Mouse (Mus musculus) adrenal gland, postnatal 0 days (tissue): ENCODE data around the gene Olfr775. TPM values are rescaled to one million over a fixed set of nuclear protein-coding genes. Genes with fewer than 3 reads are reported as not detected.

ENCODE experiments used
- polyA plus RNA-seq: library from polyadenylated mRNA; unstranded; fragments of >200 nt; fragmentation: Nextera tagmentation; extraction: Ambion mirVana; gene quantifications from 2 replicates; pipeline ENCODE4 v1.2.1, GENCODE M21; 2015

The Olfr775 gene
- polyA plus RNA-seq = not detected in 2 replicates

DNA sequence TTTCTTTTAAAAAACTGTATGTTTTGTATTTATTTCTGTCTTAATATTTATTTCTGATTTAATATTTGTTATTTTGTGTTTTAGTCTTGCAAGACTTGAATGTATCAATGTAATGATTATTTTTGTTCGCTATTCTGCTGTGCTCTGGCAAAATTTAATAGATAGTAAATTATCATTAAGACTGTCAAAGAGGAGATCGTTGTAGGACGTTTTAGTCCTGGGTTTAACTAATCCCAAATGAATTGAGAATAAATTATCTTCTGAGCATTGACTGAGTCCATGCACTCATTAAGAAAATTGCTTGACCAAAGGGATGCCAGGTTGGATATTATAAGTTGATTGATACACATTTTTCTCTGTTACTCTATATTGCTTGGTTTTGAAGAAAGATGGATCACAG is at the start of gene Olfr775:
Gene Olfr775, plus strand, starts transcription at position 301 of the 400 bp plus-strand sequence.

DNA sequence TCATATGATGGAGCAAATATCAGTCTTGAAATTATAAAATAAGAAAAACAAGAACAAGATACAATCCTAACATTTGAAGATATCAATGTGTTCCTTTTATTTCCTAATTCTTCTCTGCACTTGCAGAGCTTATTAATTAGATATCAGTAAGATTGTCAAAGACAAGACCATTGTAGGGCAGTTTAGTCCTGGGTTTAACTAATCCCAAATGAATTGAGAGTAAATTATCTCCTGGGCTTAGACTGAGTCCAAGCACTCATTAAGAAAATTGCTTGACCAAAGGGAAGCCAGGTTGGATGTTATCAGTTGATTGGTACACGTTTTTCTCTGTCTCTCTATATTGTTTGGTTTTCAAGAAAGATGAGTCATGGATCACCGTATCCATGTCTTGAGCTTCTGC is 12.3 kb upstream of the Olfr775 start, which contains the start of gene Olfr774:
Gene Olfr774, plus strand, starts transcription at position 301 of the 400 bp plus-strand sequence.

GRCm38 (mm10) chr10:129258827-129259226 is 10.6 kb downstream of the Olfr775 start, which contains the start of gene Olfr776:
Olfr776 (plus strand) TSS chr10:129259127.

DNA sequence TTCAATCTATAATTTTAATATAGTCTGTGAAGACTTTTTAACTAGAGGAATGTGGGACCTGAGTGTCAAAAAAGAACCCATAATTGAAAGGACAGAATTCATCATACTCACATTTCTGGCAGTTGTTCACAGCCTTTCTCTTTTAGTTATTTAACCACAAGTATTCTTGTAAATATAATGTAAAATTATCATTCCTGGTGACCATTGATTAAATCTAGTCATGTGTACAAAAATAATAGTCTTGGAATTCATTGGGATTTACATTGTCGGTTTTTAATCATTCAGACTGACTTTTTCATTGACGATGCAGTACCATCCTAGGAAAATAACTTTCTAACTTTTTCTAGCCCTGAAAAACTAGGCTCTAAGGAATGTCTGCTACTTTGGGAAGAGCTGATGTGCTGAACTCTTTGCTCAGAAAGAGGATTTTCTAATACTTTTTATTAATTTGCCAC is 22.9 kb downstream of the Olfr775 start, which contains the start of gene Olfr777:
Gene Olfr777, minus strand, starts transcription at position 405 of the 455 bp plus-strand sequence.

Other genes with a start within 250 kb of the Olfr775 start
- not detected in 2 replicates for gene Olfr763, start 237.6 kb upstream of the Olfr775 start, polyA plus RNA-seq
- not detected in 2 replicates for gene Olfr764-ps1, start 208.5 kb upstream of the Olfr775 start, polyA plus RNA-seq
- gene Olfr765, start 198.4 kb upstream of the Olfr775 start, polyA plus RNA-seq = not detected in 2 replicates
- gene Olfr766-ps1, start 179.4 kb upstream of the Olfr775 start, polyA plus RNA-seq = not detected in 2 replicates
- gene Olfr767, start 165.5 kb upstream of the Olfr775 start, polyA plus RNA-seq = not detected in 2 replicates
- not detected in 2 replicates for gene Olfr768, start 149.0 kb upstream of the Olfr775 start, polyA plus RNA-seq
- gene Olfr769, start 130.6 kb upstream of the Olfr775 start, polyA plus RNA-seq = not detected in 2 replicates
- gene Olfr770, start 109.4 kb upstream of the Olfr775 start, polyA plus RNA-seq = not detected in 2 replicates
- gene Olfr771, start 83.7 kb upstream of the Olfr775 start, polyA plus RNA-seq = not detected in 2 replicates
- gene Olfr772, start 70.5 kb upstream of the Olfr775 start, polyA plus RNA-seq = not detected in 2 replicates
- gene Olfr773, start 61.0 kb upstream of the Olfr775 start, polyA plus RNA-seq = not detected in 2 replicates
- gene Olfr774, start 12.2 kb upstream of the Olfr775 start, polyA plus RNA-seq = not detected in 2 replicates
- gene Olfr776, start 10.7 kb downstream of the Olfr775 start, polyA plus RNA-seq = not detected in 2 replicates
- not detected in 2 replicates for gene Olfr777, start 23.1 kb downstream of the Olfr775 start, polyA plus RNA-seq
- gene Olfr780, start 69.7 kb downstream of the Olfr775 start, polyA plus RNA-seq = not detected in 2 replicates
- gene Olfr781, start 80.4 kb downstream of the Olfr775 start, polyA plus RNA-seq = not detected in 2 replicates
- not detected in 2 replicates for gene Olfr782, start 100.4 kb downstream of the Olfr775 start, polyA plus RNA-seq
- 0.04 TPM in 1 of 2 replicates, not detected in the other for gene Olfr784, start 135.7 kb downstream of the Olfr775 start, polyA plus RNA-seq
- gene Olfr785, start 157.0 kb downstream of the Olfr775 start, polyA plus RNA-seq = not detected in 2 replicates
- gene Olfr786, start 178.9 kb downstream of the Olfr775 start, polyA plus RNA-seq = not detected in 2 replicates
- not detected in 2 replicates for gene Olfr787, start 213.4 kb downstream of the Olfr775 start, polyA plus RNA-seq
- gene Olfr788, start 222.6 kb downstream of the Olfr775 start, polyA plus RNA-seq = not detected in 2 replicates
- gene Olfr789, start 236.3 kb downstream of the Olfr775 start, polyA plus RNA-seq = not detected in 2 replicates